Mouse (Mus musculus) T-cell, adult 2 months (primary cell): ENCODE measurements around the gene Rnf169.
"Not testable (repeated sequence)": the region's sequence is repeated elsewhere in the genome, so short reads cannot be mapped to it uniquely, and the experiment has no call there.

Experiments used
- DNase-seq: peaks from one replicate; pipeline ENCODE4 v3.0.0; 2022; ENCODE audit warnings: low spot score

The Rnf169 gene

GRCm38 (mm10) chr7:99979081-99979480 lies 1.2 kb downstream of the Rnf169 start:
- DNase-seq: no peak

GRCm38 (mm10) chr7:99978041-99978440 lies 2.2 kb downstream of the Rnf169 start:
- DNase-seq: no peak

GRCm38 (mm10) chr7:99975819-99976575 lies 4.3 kb downstream of the Rnf169 start:
- DNase-seq: no peak

GRCm38 (mm10) chr7:99974208-99974970 lies 5.9 kb downstream of the Rnf169 start:
- DNase-seq: no peak

- not testable (repeated sequence) for DNase-seq
Observed at GRCm38 (mm10) chr7:99972912-99973311, 7.3 kb downstream of the Rnf169 start.

- no peak for DNase-seq
Observed at GRCm38 (mm10) chr7:99971926-99972325, 8.3 kb downstream of the Rnf169 start.

- DNase-seq: no peak
Observed at GRCm38 (mm10) chr7:99969151-99969550, 11.1 kb downstream of the Rnf169 start.

- DNase-seq: no peak
Observed at GRCm38 (mm10) chr7:99966011-99966721, 14.1 kb downstream of the Rnf169 start.

DNA sequence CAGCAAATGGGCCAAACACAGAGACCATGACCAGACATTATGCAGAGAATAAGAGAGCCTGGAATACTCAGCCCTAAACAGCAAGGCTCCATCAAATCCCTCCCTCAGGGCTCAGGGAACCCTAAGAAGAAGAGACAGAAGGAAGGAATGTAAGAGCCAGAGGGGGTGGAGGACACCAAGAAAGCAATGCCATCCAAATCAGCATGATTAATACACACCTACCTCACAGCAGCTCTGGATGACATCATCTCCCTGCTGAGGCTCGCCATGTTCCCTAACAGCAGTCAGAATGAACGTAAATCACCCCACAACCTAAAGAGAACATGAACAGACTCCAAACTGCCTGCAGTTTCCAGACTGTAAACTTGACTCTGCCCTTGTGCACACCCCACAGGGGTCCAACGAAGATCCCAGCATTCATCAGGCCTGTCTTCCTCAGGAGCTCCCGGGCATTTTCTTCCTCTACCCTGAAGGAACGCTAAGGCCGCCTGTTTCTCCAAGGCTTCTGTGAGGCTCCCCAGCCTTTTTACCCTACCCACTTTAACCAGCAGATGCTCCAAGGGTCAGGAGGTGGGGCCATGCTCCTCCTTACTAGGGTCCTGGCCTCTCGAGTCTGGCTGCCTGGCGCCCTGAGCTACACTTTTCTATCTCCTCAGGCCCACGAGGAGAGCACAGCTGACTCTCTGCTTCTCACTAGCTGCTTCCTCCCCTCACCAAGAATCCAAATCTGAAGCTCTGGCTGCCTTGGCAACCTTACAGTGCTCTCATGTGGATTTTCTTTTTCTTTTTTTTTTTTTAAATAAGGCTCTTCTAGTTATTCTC lies 15.0 kb downstream of the Rnf169 start:
- DNase-seq: no peak

GRCm38 (mm10) chr7:99963237-99963860 lies 16.9 kb downstream of the Rnf169 start:
- DNase-seq: no peak

GRCm38 (mm10) chr7:99962536-99963236 lies 17.6 kb downstream of the Rnf169 start:
- no peak for DNase-seq

- no peak for DNase-seq
Observed at GRCm38 (mm10) chr7:99961518-99961917, 18.7 kb downstream of the Rnf169 start.

- not testable (repeated sequence) for DNase-seq
Observed at GRCm38 (mm10) chr7:99960571-99960970, 19.7 kb downstream of the Rnf169 start.

DNA sequence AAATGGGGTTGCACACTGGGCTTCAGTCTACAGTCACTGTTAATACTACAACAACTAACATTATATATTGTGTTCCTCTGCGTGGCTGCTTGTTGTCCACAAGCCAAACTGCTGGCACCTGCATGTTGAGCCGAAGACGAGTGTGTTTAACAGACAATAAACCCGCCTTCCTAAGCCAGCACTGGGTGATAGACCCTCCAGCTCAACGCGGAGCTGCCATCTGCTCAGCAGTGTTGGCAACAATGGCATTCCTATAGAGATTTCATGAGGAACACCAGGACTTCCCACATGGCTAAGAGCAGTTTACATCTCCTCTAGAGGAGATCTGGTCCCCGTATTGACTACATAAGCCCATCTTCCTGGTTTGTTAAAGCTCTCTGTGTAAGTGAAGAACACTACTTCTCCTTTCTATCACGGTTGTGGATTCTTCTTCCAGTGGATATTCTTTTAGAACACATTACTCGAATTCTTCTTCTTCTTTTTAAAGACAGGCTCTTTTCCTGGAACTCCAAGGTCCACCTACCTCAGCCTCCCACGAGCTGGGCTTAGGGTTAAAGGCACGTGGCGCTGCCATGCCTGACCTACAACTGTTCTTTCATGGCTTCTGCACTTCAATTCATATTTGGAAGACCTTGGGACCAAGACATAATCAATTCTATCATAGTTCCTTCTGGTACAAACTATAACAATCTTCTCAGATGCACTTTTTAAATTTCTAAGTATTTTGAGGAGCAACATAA lies 22.9 kb downstream of the Rnf169 start:
- DNase-seq: no peak

DNA sequence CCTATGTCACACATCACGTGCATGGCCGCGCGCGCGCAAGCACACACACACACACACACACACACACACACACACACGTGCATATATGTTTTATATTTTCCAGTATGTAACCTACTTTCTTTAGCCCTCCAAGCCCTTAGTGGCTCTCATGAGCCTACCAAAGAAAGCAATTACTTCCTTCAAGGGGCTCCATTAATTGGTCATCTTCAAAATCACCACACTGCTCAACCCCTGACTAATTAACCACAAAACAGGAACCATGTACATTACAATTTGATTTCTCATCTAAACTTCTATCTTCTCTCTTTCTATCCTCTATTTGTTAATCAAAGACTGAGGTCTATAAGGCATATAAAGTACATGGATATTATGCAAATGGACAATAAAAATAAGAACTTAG lies 24.2 kb downstream of the Rnf169 start:
- DNase-seq: no peak

DNA sequence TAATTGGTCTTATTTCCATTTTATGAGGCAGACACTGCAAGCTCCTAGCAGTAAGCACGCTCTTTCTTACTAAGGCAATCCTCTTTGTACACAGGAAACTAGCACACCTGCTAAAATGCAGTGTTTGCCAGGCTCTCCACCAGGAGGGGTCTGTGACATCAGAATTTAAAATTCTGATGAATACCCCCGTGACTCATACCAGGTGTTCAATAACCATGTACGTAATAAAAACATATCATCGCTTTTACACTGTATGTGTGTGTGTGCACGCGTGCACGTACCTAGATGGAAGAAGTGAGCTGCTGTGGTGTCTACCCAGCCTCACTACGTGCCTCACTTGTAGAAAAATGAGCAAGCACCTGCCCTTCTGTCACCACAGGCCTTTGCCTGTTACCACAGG lies 26.0 kb downstream of the Rnf169 start:
- peak; percentile 55 for DNase-seq

DNA sequence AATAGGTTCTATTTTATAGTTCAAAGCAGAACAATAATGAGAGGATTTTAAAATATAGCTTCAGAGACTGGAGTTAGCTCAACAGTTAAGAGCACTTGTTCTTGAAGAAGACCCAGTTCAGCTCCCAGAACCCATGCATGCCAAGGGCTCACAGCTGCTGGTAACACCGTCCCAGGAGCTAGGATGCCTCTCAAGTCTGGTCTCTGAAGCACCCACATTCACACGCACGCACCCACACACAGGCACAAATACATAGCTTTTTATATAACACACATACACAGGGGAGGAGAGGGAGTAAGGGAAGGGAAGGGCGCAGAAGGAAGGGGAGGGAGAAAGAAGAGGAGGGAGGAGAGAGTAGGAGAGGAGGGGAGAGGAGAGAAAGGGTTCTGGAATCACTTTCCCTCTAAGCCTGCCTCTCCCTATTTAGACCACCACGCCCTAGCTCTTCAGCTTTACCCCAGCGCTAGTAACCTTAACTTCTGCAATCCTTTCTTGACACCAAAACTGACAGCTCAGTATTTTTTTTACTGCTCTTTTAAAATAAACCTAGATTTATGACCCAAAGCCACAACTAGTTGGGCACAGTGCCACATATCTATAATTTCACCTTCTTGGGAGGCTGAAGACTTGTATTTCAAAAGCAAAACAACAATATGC lies 26.7 kb downstream of the Rnf169 start:
- DNase-seq: no peak

- no peak for DNase-seq
Observed at GRCm38 (mm10) chr7:99947329-99947728, 32.9 kb downstream of the Rnf169 start.

DNA sequence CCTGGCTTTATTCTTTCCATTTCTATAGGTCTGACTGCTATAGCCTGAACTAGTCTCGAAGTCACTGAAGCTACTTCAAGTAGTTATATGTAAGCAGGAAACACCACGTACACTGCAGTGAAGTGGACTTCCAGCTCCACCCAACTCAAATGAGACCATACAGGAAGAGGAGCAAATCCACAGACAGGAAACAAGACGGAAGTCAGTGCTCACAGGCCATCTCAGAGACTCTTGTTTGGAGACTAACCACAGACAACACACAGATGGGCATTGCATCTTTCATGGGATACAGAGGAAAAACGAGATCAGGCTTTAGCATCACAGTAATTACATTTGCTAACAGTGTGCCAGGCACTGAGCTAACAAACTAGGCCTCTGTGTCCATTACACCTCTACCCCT lies 33.9 kb downstream of the Rnf169 start:
- DNase-seq: peak; percentile 6

DNA sequence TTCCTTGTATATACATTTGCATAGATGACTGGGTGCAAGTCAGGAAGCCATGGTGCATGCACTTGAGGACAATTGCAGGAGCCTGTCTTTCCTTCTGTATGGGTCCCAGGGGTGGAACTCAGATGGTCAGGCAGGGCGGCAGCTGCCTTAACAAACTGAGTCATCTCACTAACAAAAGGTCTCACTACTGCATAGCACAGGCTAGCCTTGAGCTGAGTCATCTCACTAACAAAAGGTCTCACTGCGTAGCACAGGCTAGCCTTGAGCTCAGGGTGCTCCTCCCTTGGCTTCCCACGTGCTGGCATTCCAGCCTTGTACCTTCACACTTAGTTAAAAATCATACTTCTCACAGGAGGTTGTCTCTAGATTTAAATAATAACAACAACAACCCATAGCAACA lies 34.3 kb downstream of the Rnf169 start:
- no peak for DNase-seq
